Mouse (Mus musculus): ENCODE data around the gene Mrps17. TPM values are rescaled to one million over a fixed set of nuclear protein-coding genes. Genes with fewer than 3 reads are reported as not detected.

Gene Mrps17
- total RNA-seq, 2 experiments from 2014 or later, result 81.3 to 87.3 TPM

DNA sequence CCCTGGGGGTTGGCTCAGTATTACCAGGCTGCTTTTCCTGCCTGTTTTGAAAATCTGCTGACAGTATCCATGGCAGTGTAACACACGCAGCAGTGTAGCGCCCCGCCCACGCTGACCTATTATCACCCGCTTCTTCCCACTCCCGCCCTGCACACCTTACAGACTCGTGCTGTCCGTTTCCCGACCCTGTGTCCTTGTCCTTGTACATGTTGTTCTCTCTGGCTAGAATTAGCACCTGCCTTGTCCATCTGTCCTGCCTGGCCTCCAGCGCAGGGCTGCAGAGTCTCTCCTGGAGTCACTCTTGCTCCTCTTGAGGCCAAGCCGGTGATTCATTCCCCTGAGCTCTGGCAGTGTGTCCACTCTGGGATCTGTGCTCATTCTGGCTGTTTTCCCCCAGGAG is 15.0 kb downstream of the Mrps17 start:
- peak; percentile 47 to 54 for DNase-seq
- intact Hi-C loops (cut with DNase I), result no loop called here

DNA sequence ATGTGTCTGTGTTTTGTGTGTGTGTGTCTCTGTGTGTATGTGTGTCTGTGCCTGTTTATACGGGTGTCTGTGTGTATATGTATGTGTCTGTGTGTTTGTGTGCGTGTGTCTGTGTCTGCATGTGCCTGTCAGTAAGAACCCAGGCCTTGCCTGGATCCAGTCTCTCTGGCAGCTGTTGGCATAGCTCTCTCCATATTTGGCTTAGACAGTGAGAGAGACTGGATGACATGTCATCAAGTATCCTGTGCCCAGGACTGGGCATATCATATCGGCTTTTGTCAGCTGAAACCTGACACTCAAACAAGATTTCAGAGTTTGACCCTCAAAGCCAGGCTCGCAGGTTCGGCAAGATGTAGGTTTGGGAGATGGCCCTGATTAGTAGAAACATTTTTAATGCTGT is 15.7 kb downstream of the Mrps17 start:
- peak; percentile 24 to 41 for DNase-seq
- intact Hi-C loops (cut with DNase I), result no loop called here

DNA sequence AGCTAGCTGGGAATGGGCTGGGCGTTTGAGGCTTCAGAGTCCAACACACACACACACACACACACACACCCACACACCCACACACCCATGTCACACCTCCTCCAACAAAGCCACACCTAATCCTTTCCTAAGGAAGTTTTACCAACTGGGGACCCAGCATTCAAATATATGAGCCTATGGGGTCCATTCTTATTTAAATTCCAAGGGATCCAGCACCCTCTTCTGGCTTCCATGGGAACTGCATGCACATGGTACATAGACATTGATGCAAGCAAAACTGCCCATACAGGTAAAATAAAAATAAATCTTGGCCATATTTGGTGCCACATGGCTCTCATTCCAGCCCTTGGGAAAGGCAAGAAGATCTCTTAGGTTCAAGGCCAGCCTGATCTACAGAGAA is 25.7 kb downstream of the Mrps17 start:
- peak; percentile 18 to 57 for DNase-seq
- intact Hi-C loops (cut with DNase I), result loop anchor here (2.0 kb wide), 2 partner anchors 120 to 130 kb away; no protein-coding TSS in a partner anchor

DNA sequence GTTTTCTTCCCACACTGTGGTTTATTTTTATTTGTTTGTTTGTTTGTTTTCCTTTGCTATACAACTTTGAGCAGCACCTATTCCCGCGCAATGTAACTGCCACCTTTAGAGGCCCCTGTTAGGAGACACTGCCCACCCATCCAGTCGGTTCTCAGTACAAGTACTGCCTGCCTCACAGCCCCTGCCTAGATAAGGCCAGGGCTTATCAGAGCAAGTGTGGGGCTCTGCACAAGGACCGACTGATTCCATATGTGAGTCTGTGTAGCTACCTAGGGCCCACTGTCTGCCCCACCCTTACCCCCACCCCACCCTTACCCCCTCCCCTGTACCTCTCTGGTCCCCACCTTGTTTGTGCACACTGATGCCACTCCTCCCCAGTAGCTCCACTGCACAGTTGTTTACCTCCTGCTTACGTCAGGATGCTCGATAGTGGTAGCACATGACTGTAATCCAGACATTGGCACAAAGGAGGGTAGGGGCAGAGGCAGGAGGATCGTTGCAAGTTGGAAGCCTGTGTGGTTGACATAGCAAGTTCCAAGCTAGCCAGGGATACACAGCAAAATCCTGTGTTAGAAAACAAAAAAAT is 27.7 kb downstream of the Mrps17 start:
- intact Hi-C loops (cut with DNase I), result no loop called here
- DNase-seq, result no peak

DNA sequence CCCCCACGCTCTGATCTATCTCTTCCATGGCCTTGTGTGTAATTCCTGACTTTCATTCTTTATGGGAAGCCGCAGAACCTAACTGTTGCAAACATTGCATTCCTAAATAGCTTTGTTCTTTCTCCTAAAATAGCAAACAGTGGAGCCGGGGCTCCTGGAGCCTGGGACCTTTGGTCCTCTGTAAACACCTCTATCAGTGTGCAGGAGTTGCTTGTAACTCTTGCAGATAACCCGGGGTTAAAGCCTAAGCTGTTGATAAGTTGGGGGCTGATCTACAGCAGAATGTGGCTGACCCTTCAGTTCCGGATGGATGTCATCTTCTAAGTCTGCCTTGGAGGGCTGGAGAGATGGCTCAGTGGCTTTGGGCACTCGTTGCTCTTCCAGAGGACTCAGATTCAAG is 28.8 kb downstream of the Mrps17 start:
- no peak for DNase-seq
- intact Hi-C loops (cut with DNase I), result no loop called here

- DNase-seq, result no peak
- intact Hi-C loops (cut with DNase I), result no loop called here
Measured at GRCm38 (mm10) chr5:129756886-129757285, 41.6 kb downstream of the Mrps17 start.

DNA sequence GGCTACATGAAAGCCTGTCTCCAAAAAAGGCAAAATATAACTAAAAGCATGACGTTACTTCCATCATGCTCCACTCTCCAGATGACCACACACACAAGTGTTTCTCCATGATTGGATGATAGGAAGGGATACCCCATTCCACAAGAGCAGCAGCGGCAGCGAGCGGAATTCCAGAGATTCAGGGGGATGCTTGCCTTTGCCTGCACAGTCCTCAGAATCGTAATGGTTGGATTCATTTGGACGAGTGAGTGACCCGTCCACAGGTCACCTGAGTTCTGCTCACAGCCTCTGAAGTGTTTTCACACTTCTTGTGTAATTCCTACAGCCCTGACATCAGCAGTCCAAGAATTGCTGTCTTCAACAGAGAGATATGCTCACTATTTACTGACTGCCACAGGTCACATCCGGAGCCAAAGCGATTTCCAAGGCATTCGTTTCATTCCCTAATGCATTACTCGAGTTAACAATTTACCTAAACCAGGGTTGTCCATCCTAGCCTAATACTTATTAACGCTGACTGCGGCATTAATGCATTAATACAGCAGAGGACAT is 44.7 kb downstream of the Mrps17 start:
- intact Hi-C loops (cut with DNase I), result no loop called here
- no peak for DNase-seq

GRCm38 (mm10) chr5:129761865-129762540 is 46.7 kb downstream of the Mrps17 start:
- intact Hi-C loops (cut with DNase I), result no loop called here
- no peak for DNase-seq

DNA sequence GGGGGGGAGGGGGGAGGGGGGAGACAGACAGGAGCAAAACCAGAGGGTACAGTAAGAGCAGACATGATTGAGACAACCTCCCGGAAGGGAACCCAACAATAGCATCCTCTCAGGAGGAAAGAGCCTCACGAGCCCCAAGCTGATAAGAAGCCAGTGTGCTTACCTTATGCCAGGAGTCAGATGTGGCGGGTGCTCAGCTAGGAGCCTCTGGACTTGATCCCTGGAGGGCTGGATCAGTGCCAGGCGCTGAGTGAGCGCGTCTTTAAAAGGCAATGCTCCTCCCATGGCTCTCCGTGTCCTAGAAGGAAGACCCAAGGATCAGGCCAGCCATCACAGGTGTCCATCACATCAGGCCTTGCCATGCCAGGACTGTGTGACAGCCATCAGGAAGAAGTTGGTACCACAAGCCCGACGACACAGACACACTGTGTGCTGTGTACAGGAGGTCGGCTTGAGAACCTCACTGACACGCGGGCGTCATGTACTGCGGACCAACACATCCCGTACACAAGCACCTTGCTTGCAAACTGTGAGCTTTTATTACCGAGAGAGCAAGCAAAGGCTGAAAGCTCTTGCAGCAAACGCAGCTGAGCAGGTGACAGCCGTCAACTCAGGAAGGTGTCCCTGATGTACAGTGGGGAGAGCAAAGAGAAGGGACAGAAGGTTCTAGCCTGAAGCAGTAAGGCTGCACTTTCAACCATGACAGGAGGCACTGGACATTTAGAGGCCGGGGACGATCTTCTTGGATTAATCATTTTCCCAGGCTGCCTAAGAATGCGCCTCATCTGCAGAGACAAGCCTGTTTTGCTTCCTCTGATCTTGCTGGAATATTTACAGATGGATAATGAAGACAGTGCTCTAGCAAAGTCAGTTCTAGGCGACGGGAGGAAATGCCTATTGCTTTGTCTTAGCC is 55.4 kb downstream of the Mrps17 start:
- intact Hi-C loops (cut with DNase I), result no loop called here
- no peak for DNase-seq

Other genes starting within 250 kb of the Mrps17 start
- 10 to 100 TPM; 30.3 to 38.9 TPM for gene Sfswap, start 214.3 kb upstream of the Mrps17 start, total RNA-seq (2021)
- 1 to 10 TPM; 1.2 to 1.7 TPM for gene Mmp17, start 131.3 kb upstream of the Mrps17 start, total RNA-seq (2021)
- 1 to 10 TPM; 2.6 to 3.2 TPM for gene Zfp11, start 45.4 kb upstream of the Mrps17 start, total RNA-seq (2021)
- gene Sept14, start 7.0 kb upstream of the Mrps17 start, total RNA-seq (2021), result not detected
- gene Nipsnap2, start 9.6 kb downstream of the Mrps17 start, total RNA-seq (2021), result 100 to 1,000 TPM; 766 to 842 TPM
- gene Psph, start 72.0 kb downstream of the Mrps17 start, total RNA-seq (2021), result 10 to 100 TPM in 1 of 2 experiments, 1 to 10 TPM in 1; 7.8 to 12.9 TPM
- 1 to 10 TPM; 8.8 to 8.9 TPM for gene Sumf2, start 131.5 kb downstream of the Mrps17 start, total RNA-seq (2021)
- gene Chchd2, start 172.0 kb downstream of the Mrps17 start, total RNA-seq (2021), result 1,000 to 10,000 TPM; 1,104 TPM
- under 1 TPM; 0.39 to 0.51 TPM for gene Zbed5, start 180.2 kb downstream of the Mrps17 start, total RNA-seq (2021)
- gene Phkg1, start 183.1 kb downstream of the Mrps17 start, total RNA-seq (2021), result 10 to 100 TPM; 17.3 to 19.8 TPM
- under 1 TPM; 0.58 to 0.98 TPM for gene Nupr1l, start 193.0 kb downstream of the Mrps17 start, total RNA-seq (2021)
- gene Vkorc1l1, start 226.5 kb downstream of the Mrps17 start, total RNA-seq (2021), result 10 to 100 TPM; 16.4 to 18.4 TPM